Mouse (Mus musculus): ENCODE measurements around the gene Olfr740.

The Olfr740 gene

DNA sequence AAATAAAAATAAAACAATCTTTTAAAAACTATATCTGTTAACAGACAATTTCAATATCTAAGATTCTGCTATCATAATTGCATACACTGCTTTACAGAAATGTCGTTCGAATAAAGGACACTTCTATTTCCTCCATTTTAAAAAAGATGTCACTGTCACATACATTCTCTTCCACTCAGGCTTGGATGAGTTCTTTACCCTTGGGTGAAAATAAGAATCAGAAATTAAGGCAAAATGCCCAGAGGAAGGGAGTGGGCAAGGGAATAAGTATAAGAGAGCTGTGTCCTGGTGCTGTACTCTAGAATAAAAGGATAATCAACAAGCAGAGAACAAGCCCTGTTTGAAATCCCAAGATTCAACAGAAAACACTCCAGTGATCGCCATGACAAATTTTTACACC lies at the start of gene Olfr740:
Gene Olfr740, plus strand, starts transcription at position 301 of the 400 bp plus-strand sequence.
- DNase-seq (ENCODE audit: low read depth, low spot score) = no peak

DNA sequence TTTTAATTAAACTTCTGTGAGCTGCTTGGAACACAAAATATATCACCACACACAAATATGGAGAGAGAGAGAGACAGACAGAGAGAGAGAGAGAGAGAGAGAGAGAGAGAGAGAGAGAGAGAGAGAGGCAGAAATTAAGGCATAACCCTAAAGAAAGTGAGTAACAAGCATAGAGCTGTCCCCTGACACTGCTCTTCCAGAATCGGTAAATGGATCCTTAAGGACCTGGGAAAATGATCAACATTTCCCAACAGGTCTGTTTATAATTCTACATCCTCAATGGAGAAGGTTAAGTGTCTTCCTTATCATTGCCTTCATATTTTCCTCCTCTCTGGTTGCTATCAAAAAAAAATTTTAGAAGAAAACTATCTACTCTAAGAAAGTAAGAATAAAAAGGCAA lies 38.1 kb upstream of the Olfr740 start, which contains the start of gene Olfr738:
Gene Olfr738, plus strand, starts transcription at position 301 of the 400 bp plus-strand sequence.
- DNase-seq (ENCODE audit: low read depth, low spot score) = no peak

DNA sequence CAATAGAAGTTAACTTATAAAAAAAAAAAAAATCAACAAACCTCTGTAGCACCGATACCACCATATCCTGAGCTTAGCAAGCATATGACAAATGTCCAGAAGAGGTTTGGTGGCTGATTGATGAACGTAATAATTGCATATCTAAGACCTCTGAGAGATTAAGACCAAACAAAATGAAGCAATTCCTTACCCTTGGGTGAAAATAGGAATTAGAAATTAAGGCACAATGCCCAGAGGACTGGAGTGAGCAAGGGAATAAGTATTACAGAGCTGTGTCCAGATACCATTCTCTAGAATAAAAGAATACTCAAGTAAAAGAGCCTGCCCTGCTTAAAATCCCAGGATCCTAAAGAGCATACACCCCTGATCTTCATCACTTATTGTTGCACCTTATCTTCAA lies 27.0 kb upstream of the Olfr740 start, which contains the start of gene Olfr739:
Gene Olfr739, plus strand, starts transcription at position 301 of the 400 bp plus-strand sequence.
- DNase-seq (ENCODE audit: low read depth, low spot score) = no peak

DNA sequence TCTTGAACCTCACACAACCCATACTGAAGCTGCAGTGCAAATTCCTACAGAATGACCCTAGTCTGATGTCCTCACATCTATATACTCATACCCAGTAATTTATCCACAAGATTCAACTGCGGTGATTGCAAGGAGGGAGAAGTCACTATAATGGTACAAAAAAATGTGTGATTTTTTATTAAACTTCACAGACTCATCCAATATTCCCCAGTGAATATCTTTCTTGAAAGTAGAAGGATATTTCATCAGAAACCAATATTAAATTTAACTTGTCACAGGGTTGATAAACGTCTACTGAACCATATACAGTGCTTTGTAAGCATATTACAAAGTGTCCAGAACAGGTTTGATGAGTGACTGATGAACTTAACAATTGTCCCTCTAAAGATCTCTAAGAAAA lies 27.1 kb downstream of the Olfr740 start, which contains the start of gene Olfr741:
Gene Olfr741, plus strand, starts transcription at position 301 of the 400 bp plus-strand sequence.
- DNase-seq (ENCODE audit: low read depth, low spot score) = no peak

DNA sequence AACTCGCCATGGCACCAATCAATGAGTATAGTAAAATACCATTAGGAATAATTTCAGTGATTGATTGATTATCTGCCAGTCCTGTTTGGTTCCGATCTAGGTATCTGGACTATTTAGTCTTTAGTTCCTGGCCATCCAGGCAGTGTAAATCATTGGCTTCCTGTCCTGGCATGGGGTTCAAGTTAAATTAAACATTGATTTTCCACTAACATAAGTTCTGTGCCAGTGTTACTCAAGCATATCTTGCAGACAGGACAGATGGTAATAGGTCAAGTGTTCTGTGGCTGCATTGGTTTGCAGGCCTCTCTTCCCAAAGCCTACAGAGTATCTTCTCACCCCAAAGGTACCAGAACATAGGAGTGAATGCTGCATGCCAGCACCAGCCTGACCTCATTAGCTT lies 33.1 kb downstream of the Olfr740 start:
- DNase-seq (ENCODE audit: low read depth, low spot score) = no peak

DNA sequence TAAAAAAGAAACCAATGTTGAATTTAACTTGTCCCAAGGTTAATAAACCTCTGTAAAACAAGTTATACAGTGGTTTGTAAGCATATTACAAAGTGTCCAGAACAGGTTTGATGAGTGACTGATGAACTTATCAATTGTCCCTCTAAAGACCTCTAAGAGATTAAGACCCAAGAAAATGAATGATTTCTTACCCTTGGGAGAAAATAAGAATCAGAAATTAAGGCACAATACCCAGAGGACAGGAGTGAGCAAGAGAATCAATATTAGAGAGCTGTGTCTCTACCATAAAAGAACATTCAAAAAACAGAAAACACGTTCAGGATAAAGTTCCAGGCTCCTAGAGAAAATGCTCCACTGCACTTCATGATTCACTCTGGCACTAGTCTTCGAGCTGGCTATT lies 58.0 kb downstream of the Olfr740 start, which contains the start of gene Olfr742:
Gene Olfr742, plus strand, starts transcription at position 301 of the 400 bp plus-strand sequence.
- DNase-seq (ENCODE audit: low read depth, low spot score) = no peak
